Mouse (Mus musculus) left cerebral cortex, postnatal 14 days (tissue): Measurements from ENCODE around the gene Dmap1. TPM values are rescaled to one million over a fixed set of nuclear protein-coding genes. Genes with fewer than 3 reads are reported as not detected.

Experiments
- DNase-seq, 2 experiments: peaks; one replicate each; pipeline ENCODE4 v3.0.0; 2021 to 2022; ENCODE audit warnings: low spot score in 2 of 2, mixed read lengths in 1 of 2
- intact Hi-C: fragments of 180-260 bp; cut with DNase I; formaldehyde crosslinking; loops from one replicate; pipeline ENCODE4 v1.15.1; 2025
- total RNA-seq, 2 experiments: library from RNA; stranded (reverse); gene quantifications; 2 replicates each; pipeline ENCODE4 v1.2.3; 2021

The Dmap1 gene
- total RNA-seq, 2 experiments from 2014 or later, result 35.9 to 36.0 TPM

- intact Hi-C loops, result loop anchor here (5.0 kb wide), 1 partner anchor 97 kb away; no protein-coding TSS in a partner anchor
- DNase-seq, result peak in 1 of 2 experiments; percentile 41
Observed at GRCm38 (mm10) chr4:117658582-117659444, 23.3 kb downstream of the Dmap1 start.

GRCm38 (mm10) chr4:117657646-117658045 lies 24.4 kb downstream of the Dmap1 start:
- intact Hi-C loops, result loop anchor here (5.0 kb wide), 1 partner anchor 95 kb away; no protein-coding TSS in a partner anchor
- DNase-seq, result peak; percentile 69 to 71

DNA sequence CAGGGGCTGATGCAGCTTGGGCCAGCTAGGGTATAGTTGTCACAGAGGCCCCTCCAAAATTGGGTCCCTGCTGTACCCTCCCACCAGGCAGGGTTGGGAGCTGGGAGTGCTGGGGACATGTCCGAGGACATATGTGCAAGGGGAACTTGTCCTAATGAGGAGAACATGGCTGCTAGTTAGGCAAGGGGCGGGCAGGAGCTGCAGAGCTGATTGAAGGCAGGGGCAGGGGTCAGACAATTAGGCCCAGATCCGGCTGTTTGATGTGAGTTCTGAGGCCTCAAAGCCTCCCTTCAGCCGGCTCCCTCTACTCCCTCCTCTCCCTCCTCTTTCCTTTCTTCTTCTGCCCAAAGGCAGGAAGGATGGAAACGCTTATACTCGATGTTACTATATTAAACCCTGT lies 25.1 kb downstream of the Dmap1 start:
- intact Hi-C loops, result loop anchor here (5.0 kb wide), 1 partner anchor 95 kb away; no protein-coding TSS in a partner anchor
- DNase-seq, result no peak

- intact Hi-C loops, result loop anchor here (5.0 kb wide), 1 partner anchor 93 kb away; no protein-coding TSS in a partner anchor
- DNase-seq, result no peak
Observed at GRCm38 (mm10) chr4:117655500-117655863, 26.6 kb downstream of the Dmap1 start.

DNA sequence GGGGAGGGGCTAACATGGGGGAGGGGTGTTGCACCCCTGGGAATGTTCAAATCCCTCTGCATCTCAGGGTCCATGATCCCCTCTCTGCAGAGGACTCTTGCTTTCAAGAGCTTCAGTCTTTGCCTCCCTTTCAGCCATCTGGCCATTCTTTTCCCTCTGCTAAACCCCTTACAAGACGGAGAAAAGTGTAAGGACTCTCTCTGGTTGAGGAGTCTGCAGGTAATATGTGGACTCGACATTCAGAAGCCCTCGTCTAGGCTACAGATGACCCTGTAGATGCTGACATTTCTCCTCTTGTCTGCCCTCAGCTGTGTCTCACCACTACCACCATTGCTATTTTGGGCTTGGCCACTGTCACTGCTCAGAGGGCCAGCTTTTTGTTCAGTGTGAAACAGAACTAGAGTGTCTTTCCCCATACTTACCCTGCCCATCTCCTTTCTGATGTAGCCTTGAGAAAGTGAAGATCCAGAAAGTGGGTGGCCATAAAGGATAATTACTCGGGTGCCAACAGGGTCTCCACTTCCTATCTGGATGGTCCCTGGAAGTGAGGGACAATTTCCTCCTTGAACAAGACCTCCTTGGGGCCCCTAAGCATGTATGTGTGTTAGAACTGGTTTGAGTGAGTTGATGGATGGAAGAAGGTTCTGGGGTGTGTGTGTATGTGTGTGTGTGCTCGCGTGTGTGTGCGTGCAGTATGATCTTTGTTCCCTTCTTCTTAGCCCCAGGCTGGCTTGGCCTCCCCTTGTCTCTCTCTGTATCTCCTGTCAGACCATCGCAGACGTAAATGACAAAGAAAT lies 27.2 kb downstream of the Dmap1 start:
- intact Hi-C loops, result loop anchor here (5.0 kb wide), 1 partner anchor 93 kb away; no protein-coding TSS in a partner anchor
- DNase-seq, result no peak

DNA sequence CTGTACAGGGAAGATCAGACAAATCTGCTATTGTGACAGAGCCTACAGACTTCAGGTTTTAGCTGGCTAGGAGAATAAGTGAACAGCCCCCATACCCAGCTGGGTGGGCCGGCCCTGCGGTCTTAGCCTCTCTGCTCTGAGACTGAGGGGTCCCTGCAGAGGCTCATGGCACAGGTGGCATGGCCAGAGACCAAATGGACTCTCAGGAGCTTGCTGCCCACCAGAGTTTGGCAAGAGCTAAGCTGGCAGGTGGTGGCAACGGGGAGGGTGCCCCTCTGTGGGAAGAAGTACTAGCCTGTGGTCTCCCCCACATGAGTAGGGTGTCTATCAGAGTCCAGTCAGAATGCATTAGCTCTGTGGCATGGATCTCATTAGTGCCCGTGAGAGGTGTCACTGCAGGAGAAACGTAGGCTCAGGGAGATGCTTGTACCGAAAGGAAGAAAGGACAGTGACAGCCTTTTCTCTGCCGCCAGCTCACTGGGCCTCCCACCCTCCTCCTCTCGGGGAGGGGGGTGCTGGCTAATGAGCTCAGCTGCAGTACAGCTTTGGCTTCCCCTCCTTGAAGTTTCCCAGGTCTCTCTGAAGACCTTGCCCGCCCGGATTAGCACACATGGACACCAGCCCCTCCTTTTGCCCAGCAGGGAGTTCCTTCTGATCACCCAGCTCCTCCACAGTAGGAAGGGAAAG lies 27.9 kb downstream of the Dmap1 start:
- intact Hi-C loops, result no loop called here
- no peak for DNase-seq

DNA sequence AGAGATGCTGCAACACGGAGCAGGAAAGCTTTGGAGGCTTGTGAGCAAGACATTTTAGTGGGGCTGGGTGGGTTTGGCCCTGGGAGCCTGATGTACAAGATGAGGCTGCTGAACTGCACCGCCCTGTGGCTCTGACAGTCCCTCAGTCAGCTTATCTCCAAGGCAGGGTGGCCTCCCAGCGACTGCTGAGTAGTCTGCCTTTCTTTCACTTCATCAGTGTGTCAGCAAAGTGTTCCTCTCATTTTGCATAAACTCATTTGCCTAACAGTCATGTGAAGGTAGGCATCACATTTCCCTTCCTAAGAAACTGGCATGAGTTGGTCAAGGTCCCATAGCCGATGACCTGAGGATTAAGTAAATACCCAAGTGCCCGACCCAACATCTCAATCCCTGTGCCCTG lies 29.3 kb downstream of the Dmap1 start:
- intact Hi-C loops, result no loop called here
- DNase-seq, result no peak

DNA sequence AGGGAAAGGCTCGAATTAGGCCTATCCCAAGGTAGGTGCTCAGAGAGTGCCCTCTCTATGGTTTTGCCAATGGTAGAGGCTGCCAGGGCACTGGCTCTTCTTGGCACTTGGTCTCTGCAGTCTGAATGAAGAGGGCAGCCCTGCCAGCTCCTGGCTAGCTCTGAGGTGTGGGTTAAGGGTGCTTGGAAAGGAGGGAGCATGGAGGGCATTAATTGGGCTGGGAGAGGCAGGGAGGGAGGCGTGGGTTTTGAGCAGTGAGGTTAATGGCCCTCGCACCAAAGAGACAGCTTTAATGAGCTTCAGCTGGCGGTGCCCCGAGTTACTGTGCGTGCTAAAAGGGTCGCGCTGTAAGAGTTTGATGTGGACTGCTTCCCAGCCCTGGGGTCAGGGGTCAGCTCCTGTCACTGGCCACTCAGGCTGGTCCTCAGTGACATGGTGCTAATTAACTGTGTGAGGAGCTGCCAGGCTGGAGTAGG lies 30.4 kb downstream of the Dmap1 start:
- intact Hi-C loops, result no loop called here
- peak; percentile 46 to 48 for DNase-seq

DNA sequence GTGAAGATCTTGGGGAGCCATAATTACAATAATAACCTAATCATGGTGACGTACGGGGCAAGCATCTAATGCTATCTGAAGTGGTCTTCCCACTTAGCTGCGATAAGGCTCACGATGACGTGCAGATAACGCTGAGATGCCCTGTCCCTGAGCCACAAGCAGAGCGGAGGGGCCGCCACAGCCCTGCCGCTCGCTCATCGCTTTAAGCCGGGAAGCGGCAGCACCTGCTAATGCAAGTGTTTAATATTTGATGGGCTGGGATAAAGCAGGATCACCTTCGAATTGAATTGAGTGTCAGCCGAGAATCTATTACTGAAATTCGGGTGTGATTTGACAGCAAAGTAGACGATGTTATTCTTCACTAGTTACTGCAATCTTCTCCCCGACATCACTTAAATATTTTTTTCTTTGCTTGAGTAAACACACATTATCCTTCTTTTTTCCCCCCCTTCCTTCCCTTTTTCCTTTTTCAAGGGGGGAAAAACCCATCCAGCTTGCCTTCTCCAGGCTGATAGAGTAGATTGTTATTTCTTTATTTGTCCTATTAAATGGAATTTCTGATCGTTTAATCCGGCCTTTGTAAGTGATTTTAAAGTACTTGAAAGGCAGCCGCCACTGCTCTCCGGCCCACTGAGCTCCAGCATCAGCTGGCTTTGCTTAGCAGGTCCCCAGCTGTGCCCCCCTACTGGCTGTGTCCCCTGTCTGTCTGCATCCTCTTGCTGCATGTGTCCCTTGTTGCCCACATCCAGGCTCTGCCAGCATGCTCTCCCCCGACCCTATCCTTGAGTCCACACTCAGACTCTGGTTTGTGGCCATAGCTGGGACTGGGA lies 34.9 kb downstream of the Dmap1 start:
- DNase-seq, result no peak
- intact Hi-C loops, result no loop called here

GRCm38 (mm10) chr4:117646496-117646895 lies 35.6 kb downstream of the Dmap1 start:
- intact Hi-C loops, result no loop called here
- no peak for DNase-seq

- intact Hi-C loops, result no loop called here
- peak in 1 of 2 experiments; percentile 28 for DNase-seq
Observed at GRCm38 (mm10) chr4:117645859-117646258, 36.2 kb downstream of the Dmap1 start.

DNA sequence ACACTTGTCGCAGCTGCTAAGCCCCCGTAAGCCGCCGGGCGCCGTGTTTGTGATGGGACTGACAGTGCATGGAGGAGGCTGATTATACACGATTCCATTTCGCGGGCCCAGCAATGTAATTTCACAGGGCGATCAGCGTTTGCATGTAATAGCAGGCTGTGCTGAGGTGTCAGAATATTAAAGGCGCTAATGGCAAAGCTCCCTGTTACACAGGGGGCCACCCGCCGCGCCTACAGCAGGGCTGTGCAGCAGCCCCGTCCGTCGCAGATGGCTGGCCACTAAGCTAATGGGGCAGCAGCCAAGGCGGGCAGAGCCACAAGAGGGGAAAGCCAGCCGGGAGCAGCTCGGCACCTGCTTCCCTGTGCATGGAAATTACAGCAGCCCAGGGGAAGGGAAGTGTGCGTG lies 37.0 kb downstream of the Dmap1 start:
- intact Hi-C loops, result no loop called here
- DNase-seq, result no peak

DNA sequence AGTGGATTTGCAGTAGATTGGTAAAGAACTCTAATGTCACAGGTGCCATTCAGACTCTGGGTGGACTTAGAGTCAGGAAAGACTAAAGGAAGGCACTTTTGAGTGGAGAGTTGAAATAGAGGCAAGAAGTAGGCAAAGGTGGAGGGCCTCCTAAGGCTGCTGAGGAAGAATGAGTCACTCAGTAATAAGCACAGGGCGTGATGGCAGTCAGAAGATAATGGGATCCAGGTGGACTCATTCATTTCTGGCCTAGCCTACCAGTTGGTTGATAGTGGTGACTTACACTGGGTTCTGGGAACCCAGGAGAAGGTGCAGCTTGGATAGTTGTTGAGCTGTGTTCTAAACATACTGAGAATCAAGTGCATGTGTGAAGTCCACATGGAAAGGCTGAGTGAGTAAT lies 40.3 kb downstream of the Dmap1 start:
- no peak for DNase-seq

GRCm38 (mm10) chr4:117640925-117641703 lies 41.0 kb downstream of the Dmap1 start:
- DNase-seq, result no peak
- intact Hi-C loops, result no loop called here

More for the DNA sequence above, 40.3 kb downstream of the Dmap1 start:
- intact Hi-C loops, result no loop called here

GRCm38 (mm10) chr4:117636891-117637613 lies 45.0 kb downstream of the Dmap1 start:
- no peak for DNase-seq
- intact Hi-C loops, result no loop called here

DNA sequence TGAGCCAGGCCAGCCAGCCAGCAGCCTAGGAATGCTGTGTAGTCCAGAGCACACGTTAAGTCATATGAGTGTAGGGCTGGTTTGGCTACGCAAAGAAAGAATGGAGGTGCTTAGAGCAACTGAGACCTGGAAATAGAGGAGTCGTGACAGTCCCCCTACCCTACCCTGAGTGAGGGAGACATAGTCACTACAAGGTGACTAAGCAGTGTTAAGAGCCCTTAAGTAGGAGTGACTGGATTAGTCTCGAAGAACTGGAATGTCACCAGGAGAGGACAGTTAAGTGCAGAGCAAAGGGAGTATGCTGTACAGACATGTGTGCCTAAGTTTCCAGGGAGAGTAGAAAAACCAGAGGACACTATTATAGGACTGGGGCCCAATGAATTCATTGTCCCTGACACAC lies 45.9 kb downstream of the Dmap1 start:
- DNase-seq, result no peak
- intact Hi-C loops, result no loop called here

DNA sequence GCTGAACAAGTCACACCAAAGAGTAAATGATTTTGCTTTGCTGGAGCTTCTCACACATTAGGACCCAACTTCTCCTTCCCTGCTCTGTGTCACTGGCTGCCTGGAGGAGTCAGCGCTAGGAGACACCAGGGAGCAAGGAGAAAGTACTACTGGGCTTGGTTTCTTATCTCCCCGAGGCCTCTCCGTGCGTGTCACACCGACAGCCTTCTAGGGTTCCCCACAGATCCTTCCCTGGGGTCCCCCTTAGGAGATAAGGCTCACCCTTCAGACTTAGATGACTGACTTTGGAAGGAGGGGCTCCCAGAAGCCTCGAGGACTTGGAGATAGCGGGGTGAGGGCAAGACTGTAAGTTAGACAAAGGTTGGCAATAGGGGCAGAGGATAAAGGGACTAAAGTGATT lies 47.4 kb downstream of the Dmap1 start:
- intact Hi-C loops, result no loop called here
- no peak for DNase-seq
